Mouse (Mus musculus): ENCODE results near the gene Ascl4.

Ascl4 gene

DNA sequence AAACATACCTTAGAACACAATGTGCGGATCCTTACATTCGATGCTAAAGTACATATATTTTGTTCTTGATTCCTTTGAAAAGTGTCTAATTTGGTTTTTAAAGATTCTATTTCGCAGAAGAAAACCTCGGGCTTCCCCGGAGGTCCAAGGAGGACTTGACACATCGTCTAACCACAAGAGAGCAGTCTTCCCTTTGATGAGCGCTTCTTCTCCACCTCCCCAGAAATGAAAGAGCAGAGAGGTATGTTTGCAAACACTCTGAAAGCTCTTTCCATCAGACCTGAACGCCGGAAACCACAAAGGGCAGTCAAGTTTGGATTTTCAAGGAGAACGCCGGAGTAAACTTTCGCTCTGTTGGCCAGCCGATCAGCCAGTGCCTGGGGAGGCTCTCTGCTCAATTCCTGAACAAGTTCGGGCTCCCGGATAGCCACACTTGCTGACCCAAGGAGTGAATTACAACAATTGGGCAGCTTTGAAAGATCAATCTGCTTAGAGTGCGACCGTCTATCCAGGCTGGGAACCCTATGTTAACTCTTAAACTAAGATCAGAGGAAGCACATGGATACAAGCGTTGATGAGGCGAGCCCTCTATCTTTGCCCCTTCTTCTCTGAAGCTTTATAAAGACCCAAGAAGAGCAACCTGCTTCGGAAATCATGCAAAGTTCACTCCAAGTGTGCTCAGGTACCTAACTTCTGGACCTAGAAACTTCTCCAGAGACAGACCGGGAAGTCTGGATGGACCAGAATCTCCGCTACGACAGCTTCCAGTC is at the start of gene Ascl4:
Gene Ascl4 (plus strand): TSS at position 6 of the 770 bp plus-strand sequence.
- peak; percentile 51 for DNase-seq

DNA sequence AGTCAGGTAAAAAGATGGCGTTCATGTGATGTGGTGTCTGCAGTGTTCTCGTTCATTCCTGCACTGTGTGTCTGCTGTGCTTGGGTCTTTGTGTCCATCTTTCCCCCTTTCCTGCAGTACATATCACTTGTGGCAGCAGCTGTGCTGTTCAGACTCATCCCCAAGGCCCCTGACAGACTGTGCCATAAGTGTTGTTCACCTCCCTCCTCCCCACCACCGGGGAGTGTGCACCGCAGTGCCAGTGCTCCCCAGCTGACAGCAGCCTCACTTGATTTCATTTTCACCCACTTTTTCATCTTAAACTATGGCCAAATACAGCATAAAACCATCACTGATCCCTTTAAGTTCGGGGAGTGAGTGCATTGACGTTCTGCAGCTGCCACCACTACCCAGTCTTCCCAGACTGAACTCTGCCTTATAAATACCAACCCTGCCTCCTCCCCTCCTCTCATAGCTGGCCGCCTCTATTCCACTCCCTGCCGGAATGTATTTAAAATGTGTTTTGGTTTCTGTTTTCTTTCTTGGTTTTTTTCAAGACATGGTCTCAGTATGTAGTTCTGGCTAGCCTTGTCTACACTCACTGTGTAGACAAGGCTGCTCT is 47.5 kb upstream of the Ascl4 start:
- DNase-seq = no peak

DNA sequence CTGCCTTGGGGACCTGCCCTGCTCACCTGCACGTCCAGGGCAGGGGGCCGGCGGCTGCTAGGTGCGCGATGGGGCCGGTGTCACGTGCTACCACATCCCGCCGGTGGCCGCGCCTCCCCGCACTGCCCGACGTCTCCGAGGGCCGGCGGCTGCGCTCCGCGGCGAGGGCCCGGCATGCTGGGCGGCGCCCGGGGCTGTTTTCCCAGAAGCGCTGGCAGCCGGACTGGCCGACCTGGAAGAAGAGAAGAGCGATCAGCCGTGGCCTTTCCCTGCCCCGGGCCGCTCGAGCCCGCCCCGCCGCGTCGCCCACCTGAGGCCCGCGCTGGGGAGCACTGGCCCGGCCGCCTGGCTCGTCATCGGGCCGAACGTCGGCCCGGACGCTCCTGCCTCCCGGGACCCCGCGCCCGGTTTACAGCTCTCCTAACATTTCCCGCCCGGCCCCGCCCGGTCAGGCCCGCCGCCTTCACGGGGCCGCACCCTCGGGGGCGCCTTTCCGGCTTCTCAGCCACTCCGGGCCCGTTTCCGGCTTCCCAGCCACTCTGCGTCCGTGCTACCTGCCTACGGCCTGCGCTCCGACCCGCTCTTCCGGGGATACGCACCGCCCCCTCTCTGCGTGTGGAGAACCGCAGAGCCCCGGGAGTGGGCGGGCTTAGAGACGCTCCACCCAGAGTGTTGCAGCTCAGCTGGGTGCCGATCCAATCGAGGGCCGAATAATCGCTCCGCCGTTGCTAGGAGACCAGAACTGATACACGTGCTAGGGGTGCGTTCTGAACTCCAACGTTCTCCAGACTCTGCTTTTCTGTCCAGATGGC is 10.8 kb upstream of the Ascl4 start, which contains the start of gene Prdm4:
Gene Prdm4 (minus strand): TSS at position 645 of the 812 bp plus-strand sequence.
- DNase-seq = peak; percentile 96

DNA sequence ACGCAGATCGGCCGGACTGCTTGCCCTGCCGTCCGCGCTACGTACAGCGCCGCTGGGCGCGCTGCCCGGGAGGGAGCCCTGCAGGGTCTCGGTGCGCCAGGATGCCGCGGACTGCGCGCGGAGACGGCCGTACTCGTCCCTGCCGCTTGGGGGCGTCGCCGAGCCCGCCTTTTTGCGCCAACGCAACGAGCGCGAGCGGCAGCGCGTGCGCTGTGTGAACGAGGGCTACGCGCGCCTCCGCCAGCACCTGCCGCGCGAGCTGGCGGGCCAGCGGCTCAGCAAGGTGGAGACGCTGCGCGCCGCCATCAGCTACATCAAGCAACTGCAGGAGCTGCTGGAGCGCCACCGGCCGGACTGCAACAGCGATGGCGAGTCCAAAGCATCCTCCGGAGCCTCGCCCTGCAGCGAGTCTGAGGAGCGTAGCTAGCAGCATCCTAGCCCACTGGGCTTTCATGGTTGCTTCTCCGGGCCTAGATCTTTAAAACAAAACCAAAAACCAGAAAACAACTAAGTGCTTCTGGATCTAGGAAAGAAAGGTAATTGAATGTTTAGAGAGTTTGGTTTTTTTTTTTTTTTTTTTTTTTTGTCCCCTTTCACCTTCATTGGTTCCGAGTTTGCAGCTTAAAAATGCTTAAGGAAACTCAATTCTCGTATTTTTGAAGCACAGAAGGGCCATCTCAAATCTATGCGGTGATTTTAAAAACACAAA is 1.2 kb downstream of the Ascl4 start:
- DNase-seq = peak; percentile 75

DNA sequence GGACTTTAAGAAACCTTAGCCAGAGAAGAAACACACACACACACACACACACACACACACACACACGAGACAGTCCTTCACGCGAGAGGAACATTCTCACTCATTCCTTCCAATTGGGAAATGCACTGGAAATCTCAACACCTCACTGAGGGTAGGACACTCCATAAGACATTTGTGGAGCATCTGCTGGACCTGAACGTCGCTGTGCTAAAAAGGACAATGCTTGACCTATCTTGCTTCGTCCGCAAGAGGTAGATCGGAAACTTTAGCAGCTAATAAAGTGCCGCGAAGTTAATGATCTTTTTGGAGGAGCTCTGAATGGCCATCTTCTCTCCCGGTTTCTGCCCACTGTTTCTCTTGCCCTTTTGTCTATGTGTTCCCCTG is 1.7 kb downstream of the Ascl4 start:
- no peak for DNase-seq

DNA sequence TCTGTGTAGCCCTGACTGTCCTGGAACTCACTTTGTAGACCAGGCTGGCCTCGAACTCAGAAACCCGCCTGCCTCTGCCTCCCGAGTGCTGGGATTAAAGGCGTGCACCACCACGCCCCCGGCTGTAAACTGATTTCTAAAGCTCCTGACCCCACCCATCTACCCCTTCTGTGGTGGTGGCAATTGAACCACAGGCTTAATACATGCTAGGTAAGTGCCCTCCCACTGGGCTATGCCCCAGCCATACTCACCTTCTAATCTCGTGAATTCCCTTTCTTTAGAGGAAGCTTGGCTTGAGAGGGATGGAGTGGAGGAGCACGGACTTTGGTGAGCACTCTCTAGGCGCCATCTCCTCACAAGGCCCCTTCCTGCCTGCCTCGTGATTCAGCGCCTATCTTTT is 2.5 kb downstream of the Ascl4 start:
- DNase-seq = no peak

DNA sequence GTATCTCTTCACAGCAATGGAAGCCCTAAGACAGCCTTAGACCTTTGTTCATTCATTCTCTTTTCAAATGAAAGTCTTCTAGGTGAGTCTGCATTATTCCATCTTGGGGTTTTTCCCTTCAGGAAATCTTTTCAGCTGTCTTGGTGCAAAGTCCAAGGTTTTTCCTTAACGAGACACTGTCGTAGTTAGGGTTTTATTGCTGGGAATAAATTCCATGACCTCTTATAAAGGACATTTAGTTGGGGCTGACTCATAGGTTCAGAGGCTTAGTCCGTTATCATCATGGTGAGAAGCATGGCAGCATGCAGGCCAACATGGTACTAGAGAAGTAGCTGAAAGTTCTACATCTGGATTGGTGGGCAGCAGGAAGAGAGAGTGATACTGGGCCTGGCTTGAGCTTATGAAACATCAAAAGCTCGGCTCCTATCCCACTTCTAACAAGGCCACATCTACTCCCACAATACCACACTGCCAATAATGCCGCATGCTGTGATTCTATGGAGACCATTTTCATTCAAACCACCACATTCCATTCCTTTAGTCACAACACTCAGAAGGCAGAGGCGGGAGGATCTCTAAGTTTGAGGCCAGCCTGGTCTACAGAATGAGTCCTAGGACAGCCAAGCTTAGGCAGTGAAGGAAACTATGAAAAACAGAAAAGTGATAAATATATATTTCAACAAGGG is 8.9 kb downstream of the Ascl4 start:
- no peak for DNase-seq

DNA sequence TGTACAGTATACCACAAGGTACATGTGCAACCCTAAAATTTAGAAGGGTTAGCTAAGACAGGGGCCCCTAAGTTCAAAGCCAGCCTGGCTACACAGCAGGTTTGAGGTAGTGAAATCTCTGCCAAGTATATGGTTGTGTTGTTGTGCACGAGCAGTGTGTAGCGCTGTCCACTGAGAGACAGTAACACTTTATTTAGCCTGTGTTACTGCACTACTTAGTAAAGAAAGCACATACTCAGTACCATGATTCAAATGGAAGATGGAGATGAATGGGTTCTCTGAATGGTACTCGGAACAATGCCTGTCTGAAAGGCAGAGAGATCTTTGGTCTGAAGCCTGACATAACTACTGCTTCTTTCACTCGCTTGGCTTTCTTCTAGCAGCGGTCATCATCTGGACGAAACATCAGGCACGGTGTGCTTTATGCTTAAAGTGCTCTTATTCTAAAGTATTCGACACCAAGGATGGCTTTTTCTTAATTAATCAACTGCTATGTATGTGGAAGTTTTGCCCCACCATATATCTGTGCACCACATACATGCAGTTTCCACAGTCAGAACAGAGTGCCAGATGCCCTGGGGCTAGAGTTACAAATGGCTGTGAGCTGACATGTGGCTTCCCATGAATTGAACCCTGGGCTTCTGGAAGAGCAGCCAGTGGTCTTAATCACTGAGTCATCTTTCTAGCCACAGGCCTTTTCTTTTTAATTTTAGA is 21.2 kb downstream of the Ascl4 start:
- no peak for DNase-seq

DNA sequence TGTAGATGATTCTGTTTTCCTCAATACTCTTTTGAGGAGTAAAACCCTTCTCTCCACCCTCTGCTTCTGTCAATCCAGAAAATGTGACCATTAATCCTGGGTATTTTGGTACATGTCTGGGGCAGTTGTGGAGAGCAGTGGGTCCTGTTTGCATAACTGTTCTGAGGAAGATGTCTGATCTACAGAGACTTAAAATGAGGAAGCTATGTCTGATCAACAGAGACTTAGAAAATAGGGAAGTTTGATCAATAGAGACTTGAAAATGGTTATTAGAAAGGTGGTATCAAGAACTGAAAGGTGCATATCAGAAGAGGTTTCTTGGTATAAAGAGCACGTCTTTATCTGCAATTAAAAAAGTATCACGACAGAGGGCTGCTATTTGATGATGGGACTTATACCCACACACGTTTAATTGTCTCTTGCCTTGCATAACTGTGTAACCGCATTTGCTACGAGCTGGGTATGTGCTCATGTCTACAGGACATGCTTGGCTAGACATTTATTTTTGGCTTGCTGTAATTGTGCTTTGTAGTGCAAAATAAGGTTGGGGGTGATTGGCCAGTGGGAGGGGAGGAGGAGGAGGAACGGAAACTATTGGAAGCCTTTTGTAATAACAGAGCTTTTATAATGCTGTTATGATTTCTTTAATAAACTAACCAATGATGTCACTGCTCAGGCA is 24.4 kb downstream of the Ascl4 start:
- DNase-seq = no peak

DNA sequence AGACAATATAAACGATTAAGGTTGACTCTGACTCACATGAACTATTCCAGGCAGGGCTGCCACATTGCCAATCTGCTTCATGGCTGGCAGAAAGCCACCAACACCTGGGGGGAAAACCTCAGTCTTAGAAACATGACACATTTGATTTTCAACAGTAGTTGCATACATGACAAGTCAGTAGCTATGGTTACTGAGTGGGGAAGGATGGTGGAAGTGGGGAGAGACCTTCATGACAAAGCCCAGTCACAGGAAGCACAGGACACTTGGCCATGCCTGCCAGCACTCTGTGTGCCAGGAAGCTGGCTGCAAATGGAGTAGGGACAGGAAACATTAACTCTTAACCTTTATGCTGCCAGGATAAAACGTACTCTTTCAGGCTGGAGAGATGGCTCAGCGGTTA is 25.9 kb downstream of the Ascl4 start:
- DNase-seq = peak; percentile 29

DNA sequence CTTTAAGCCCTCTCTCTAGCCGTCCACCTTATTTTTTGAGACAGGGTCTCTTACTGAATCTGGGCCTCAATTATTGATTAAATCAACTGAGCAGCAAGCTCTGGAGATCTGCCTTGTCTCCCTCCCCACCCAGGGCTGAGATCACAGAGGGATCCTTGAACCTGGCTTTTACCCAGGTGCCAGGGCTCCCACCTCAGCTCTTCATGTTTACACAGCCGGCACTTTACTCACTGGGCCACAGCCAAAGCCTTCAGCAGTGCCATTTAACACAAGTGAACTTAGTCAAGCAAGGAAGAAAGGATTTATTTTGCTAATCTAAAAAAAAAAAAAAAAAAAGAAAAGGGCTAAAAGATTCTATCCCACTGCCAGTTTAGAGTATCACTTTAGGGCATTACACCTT is 26.9 kb downstream of the Ascl4 start:
- no peak for DNase-seq

DNA sequence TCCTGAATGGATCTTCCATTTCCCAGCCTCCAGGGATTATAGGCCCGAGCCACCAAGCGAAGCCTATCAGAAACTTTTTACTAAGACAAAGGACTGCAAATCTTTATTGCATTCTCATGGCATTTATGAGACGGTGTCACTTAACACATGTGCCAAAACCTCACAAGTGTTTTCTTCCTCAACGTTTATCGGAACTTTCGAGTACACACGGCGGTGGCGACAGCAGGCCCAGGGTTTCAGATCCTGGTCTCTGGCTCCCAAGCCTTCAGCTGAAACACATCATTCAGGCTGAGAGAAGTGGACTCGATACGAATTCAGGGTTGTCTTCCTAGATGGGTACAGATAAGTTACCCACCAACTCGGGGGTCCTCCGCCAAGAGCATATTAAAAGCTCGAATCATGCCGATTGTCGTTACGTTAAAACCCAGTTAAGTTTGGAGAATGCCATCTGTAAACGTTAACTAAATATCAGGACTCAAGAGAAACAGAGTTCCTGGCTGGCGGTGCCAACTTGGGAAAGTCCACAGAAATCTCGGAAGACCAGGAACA is 29.5 kb downstream of the Ascl4 start:
- DNase-seq = no peak

DNA sequence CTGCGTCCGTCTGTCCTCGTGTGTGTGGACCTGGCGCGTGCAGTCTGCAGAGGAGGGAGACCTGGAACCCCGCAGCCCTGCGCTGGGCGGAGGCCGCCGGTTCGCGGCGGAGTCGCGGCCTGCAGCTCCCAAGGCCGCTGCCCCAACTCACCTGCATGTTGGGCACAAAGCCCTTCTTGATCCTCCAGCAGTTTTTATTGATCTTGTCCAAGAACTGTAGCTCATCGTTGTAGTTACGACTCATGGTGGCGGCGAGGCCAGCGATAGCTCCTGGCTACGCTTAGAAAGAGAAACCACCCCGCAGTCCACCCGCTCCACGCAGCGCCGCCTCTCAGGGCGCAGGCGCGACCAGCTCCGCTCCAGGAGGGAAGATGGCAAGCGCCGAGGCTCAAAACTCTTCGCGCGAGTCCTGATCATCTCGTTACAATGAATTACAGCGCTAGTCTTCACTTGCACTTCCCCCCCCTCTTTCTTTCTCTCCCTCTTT is 30.0 kb downstream of the Ascl4 start, which contains the start of gene Rtcb:
Gene Rtcb (minus strand): TSS at position 360 of the 487 bp plus-strand sequence.
- peak; percentile 97 for DNase-seq

DNA sequence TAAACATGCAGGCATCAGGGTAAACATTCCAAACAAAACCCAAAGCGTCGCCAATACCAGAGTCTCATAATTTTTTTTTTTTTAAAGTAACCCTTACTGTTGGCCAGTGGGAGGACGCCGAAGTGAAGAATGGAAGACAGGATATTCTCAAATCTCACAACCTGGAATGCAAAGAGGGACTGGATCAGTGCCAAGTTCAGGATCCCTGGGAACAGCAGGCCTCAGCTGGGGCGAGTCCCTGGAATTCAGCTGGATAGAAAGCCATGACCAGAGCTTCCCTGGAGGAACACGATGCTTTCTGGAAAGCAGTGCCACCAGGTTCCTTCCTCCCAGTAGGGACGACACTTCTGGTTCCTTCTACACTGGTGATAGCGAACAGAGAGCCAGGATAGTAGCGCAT is 35.4 kb downstream of the Ascl4 start:
- no peak for DNase-seq

DNA sequence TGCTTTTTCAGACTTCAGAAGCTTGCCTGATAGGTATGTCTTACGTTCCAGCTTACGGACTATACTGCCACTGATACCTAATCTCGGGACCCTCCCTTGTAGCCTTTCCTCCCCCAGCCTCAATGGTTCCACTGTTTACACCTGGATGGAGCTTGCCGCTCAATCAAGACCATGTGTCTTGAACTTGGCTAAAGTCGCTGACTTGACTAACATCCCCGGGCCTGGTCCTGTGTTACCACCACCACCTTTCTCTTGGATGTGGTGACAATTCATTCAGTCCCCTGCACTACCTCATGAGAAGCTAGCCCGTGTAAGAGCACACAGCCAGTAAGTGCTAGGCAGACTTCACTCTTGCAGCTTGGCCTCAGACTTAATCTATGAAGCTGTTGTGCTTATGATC is 36.8 kb downstream of the Ascl4 start:
- no peak for DNase-seq

DNA sequence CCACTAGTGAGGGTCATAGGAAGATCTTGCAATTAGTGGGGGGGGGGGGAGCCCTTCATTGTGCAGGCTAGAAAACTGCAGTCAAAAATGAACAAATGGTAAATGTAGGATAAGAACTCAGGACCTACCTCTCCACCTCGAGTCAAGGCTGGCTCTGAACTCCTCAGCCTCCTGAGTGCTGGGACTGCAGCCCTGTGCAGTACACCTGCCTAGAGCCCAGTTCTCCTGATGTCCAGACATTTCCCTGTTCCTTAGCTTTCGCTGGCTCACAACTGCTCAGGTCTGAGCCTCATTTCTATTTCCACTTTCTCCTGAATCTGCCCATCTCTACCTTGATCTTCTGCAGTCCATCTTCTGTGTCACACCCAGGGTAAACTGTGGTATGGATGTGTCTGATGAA is 39.0 kb downstream of the Ascl4 start:
- no peak for DNase-seq

DNA sequence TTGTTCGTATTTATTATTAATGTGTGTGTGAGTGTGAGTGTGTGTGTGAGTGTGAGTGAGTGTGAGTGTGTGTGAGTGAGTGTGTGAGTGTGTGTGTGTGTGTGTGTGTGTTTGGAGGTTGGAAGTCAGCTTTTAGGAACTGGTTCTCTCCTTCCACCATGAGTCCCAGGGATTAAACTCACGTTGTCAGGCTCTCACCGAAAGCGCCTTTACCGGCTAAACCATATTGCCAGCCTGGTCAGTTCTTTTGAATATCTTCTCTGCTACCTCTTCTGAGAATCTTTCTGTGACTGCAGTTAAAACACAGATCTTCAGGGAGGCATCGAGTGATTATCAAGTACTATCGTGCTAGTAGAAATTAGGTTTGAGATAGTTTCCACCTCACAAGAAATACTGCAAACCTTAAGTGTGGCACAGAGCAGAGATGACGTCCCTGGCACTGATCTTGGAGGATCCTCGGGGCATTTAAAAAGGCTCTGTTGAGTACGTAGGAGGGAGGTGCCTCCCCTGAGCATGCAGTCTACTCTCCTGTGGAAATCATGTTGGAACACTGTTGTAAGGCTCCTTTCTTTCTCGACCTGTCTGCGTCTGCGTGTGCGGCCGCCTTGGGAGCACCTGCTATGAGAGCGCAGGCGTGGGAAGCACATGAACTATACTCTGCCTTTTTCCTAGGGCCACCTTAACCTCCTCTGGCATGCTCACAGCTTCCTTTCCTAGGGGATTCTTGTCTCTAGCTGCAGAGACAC is 40.1 kb downstream of the Ascl4 start:
- no peak for DNase-seq

DNA sequence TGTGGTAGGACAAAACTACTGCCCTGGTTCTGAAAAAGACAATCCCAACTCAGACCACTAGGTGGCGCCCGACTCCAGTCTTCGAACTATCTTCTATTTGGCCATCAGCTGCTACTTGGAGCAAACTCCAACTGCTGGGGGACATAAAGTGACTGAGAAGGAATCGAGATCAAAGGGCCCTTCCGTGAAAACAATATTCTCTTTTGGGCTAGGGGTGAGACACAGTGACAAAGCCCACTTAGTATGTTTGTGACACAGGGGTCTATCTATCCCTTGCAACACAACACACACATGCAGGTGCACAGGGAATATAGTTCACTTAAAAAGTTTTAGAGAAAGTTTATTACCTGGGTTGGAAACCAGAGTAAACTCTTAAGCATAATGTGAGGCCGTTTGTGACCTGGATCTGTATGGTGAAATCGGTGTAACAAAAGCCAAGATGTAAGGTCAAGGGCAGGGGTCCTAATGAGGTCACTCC is 40.7 kb downstream of the Ascl4 start:
- peak; percentile 90 for DNase-seq

DNA sequence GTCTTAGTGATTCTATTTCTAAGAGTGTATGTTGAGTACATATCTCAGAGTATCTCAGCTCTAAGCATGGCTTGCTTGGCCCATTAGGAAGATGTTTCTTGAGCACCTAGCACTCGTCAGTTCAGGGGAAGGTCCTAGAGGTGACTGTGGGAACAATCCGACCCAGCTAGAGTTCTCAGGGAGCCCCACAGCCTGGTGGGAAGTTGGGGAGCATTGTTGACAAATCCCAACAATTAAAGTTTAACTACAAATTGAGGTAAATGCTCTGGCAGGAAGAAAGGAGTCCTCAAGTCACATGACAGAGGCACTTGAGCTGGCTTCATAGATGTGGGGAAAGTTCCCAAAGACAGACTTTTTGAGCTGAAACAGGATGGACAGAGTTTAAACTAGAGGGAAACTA is 41.2 kb downstream of the Ascl4 start:
- peak; percentile 48 for DNase-seq
